Mouse (Mus musculus) liver, adult (tissue): ENCODE measurements at regions not wholly inside any gene's neighbourhood (a gene's known extent, or its start where the extent isn't known, plus 50 kb on each side); places are given as distances from the start of the nearest gene placed in this dataset.

Experiments used
- GATA4 ChIP-seq: IDR thresholded peaks from 2 replicates; pipeline ENCODE4 v1.6.1; 2014; ENCODE audit warnings: mild to moderate bottlenecking, low read length; ENCODE audit not compliant: insufficient replicate concordance

DNA sequence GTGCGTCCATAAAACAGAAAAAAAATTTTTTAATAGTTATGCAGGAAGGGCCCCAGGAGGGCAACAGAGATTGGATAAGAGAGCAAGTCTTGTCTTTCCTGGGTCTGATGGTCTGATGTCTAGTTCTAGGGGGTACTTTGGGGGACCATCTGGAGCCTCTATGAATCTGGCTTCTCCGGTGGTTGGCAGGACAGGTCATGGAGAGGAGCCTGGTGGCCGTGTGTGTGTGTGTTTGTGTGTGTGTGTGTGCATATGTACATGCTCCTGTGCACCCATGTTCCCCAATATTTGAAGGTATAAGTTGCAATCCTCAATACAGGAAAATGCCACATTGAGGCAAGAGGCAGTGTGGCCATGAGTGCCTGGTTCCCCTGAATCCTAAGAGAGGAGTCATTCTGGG, 72.5 kb upstream of the Wnt7b start:
- no peak for TF ChIP-seq GATA4

- TF ChIP-seq GATA4, result no peak
Measured at GRCm38 (mm10) chr15:85655751-85656167, 73.5 kb upstream of the Wnt7b start.

DNA sequence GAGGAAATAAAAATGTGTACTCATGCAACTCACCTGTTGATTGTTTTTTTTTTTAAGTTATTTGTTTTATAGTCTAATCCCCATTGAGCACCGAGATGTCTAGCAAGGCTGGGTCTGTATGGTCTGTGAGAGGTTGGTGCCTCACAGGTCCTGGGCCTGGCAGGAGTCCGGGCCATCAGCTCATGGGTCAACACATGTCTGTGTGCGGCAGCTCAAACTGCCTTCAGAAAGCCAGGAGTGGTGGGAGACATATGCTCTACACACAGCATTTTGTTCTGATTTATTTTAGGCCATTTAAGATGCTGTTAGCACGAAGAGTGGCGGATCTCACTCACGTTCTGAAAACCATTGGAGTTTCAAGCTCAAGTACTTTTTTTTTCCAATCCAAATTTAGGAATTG, 74.6 kb upstream of the Wnt7b start:
- no peak for TF ChIP-seq GATA4

DNA sequence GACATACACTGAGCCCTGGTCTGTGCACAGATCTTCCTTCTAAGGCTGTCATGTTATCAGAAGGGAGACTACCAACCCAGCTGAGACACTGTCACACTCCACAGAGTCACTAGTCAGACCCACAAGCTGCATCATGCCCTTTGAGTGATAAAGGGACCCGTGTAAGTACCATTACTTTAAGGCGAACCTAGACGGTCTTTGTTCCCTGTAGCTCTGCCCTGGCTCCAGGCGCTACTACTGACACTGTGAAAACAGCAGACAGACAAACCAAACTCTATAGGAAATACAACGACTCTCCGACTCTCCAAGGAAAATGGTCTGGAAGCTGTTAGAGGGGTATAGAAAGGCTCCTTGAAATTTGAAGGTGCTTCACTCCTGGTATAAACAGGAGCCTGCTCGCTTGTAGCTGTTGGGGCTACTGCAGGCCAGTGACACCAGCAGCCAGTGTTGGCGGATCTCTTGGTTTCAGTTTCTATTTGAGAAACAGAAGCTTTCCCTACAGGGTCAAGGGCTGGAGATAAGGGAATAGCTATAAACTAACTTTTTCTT, 75.2 kb upstream of the Wnt7b start:
- TF ChIP-seq GATA4, result peak; percentile 86; the same call in 1 of the 2 replicates

GRCm38 (mm10) chr15:85658101-85658885, 76.0 kb upstream of the Wnt7b start:
- no peak for TF ChIP-seq GATA4

DNA sequence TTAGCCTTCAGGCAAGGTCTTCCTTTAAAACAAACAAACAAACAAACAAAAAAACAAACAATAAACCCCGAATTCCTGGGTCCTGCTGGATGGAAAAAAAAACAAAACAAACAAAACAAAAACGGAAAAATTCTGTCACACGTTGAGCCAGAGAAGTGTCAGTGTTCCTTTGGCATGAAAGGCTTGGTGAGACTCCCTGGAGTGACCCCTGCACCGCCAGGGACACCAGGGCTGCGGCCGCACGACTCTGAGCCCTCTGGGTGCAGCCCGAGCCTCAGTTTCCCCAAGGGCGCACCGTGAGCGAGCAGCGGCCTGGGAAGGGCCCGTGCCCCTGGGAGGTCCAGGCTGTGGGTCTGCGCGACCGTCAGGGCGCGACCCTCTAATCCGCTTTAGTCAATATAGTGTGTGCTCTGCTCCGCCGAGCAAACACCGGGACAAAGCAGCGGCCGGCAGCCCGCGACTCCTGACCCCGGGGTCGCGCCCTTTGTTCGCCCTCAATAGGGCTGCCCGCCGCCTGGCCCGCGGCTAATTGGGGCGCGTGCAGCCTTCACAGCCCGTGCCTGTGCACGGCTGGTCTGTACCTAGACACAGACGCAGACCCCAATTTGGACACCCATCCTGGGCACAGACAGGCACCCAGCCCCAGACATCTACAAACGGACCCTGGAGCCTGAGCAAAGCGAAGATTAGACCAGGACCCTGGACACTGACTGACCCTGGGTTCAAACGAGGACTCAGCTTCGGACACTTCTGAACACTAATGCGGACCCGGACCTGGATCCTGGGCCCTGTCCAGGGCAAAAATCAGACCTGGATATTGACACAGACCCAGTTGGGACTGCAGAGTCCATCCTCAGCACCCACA, 74.0 kb upstream of the Ppara start:
- TF ChIP-seq GATA4, result no peak

DNA sequence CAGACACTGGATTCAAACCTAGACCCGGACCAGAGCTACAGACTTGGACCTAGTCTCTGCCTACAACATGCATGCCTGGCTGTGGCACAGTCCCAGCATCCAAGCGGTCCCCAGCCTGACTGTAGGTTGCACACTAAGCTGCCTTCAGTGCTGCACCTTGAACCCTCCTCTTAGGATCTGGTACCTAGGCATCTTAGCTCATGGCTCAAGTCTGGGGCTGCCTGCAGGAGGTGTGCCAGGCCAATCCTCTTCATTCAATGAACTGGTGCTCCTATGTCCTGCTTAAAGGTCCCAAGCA, 73.4 kb upstream of the Ppara start:
- no peak for TF ChIP-seq GATA4

DNA sequence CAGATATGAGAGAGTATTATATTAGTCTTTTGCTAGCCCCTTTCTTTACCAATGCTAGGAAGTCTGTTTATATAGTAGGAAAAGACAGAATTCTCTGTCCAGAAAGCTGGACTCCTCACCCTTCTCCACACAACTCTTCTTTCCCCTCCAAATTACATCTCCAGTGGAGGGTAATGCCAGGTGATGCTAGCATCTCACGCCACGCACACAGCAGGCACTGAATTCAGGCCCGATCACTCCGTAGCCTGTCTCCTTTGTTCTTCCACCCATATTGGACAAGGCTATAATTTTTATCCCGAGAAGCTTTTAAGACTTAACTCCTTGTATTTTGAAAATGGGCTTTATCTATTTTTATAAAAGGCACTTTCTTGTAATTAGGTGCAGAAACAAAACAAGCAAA, 73.0 kb upstream of the Ppara start:
- TF ChIP-seq GATA4, result no peak

GRCm38 (mm10) chr15:85662271-85662670, 72.5 kb upstream of the Ppara start:
- TF ChIP-seq GATA4, result no peak

DNA sequence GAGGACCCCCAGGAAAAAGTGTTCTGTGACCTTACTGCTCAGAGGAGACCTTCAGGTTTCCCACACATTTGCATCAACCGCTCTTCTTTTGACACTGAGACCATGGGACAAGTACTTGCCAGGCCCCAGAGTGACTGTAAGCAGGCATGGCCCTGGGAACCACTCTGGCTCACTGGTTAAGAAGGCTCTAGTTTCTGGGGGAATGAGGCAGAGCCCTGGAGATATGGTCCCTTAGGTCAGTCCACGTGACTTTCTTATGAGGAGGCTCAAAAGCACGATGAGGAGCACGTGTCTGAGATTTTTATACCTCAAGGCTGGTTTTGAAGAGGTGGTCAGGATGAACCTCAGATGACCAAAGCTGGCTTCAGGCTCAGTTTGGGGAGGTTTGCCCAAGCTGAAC, 72.1 kb upstream of the Ppara start:
- no peak for TF ChIP-seq GATA4

- no peak for TF ChIP-seq GATA4
Measured at GRCm38 (mm10) chr15:85663757-85664431, 70.9 kb upstream of the Ppara start.

- no peak for TF ChIP-seq GATA4
Measured at GRCm38 (mm10) chr15:85664432-85664828, 70.4 kb upstream of the Ppara start.

GRCm38 (mm10) chr15:85665181-85665821, 69.5 kb upstream of the Ppara start:
- no peak for TF ChIP-seq GATA4

DNA sequence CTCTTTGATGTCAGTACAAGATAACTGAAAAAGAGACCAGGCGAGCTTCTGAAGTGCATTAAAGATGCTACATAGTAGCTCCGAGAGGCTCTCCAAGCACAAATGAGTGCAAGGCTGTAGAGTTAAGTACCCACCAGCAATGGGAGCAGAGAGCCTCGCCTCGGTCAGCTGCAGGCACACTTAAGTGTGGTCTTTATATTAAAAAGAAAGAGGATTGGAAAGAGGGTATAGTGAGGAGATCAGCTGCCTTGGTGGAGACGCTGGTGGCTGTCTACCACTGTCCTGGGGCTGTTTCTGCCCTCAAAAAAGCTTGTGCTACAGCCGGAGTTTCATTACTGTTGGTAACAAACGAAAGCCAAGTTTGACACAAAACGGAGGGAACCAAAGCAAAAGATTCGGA, 68.3 kb upstream of the Ppara start:
- no peak for TF ChIP-seq GATA4

- no peak for TF ChIP-seq GATA4
Measured at GRCm38 (mm10) chr15:85667381-85667791, 67.4 kb upstream of the Ppara start.
